Mouse (Mus musculus) lung, adult 2 months (tissue): ENCODE data around the gene Igtp.

ENCODE experiments used
- CTCF ChIP-seq: fragments of 200-500 bp; IDR thresholded peaks from 2 replicates; pipeline ENCODE4 v1.5.1; 2011; ENCODE audit warnings: mild to moderate bottlenecking, low read length, control low read depth; ENCODE audit not compliant: insufficient read depth
- POLR2A ChIP-seq: fragments of 200-500 bp; IDR thresholded peaks from 2 replicates; pipeline ENCODE4 v1.6.1; 2011; ENCODE audit warnings: low read depth, mild to moderate bottlenecking, control low read depth, low read length, borderline replicate concordance; ENCODE audit errors: extremely low read depth

DNA sequence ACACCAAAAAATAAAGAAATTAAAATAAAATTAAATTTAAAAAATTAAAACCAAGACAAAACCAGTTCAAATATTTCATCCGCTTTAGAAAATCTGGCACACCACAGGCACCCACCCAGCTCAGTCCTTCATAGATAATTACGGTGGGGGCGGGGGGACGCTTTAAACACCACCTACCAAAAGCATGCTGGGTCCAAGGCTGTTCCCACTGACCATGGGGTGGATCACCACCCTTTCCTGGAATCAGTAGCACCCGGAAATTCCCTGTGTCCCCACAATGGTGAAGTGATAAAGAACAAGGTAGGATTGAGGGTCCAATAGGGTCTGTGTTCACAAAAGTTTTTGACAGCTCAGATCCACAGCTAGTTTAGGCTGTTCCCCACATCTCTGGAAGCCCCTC, 16.5 kb downstream of the Igtp start:
- TF ChIP-seq POLR2A (no peak), CTCF (no peak)
